ENCODE assay signal across 8 mouse cellular contexts in genomic region chr6:126405736-126406135, GRCm38 (mm10).
A peak's percentile ranks its signal among the peaks of the same experiment; 100 is the strongest.
DNase-seq lines count a peak whose midpoint lies in the region; ATAC-seq and TF ChIP-seq lines count a peak whose summit lies in the region.

No protein-coding gene starts in this region.

- H3K9me3 ChIP-seq in forebrain, embryonic 11.5 days (ENCODE audit: control insufficient read depth, low read length), result no peaks in the 10 kb centered on the region
- H3K9me3 ChIP-seq in forebrain, embryonic 16.5 days (ENCODE audit: control insufficient read depth, low read length), result no peaks in the 10 kb centered on the region

- H3K9ac ChIP-seq in forebrain, embryonic 11.5 days (ENCODE audit: low read length), result no peak overlapping the region
- no peak overlapping the region for H3K9ac ChIP-seq in forebrain, embryonic 16.5 days (replicated peaks; ENCODE audit: low read depth, low read length)

- no peak overlapping the region for H3K4me2 ChIP-seq in forebrain, embryonic 11.5 days (ENCODE audit: low read depth, low read length, severe bottlenecking)
- H3K4me2 ChIP-seq in forebrain, embryonic 16.5 days (ENCODE audit: low read length), result no peak overlapping the region

- H3K36me3 ChIP-seq in forebrain, embryonic 11.5 days (ENCODE audit: control insufficient read depth, insufficient read depth, low read length), result no peaks in the 10 kb centered on the region
- H3K36me3 ChIP-seq in forebrain, embryonic 16.5 days (ENCODE audit: control insufficient read depth, insufficient read depth), result no peaks in the 10 kb centered on the region

- no peaks in the 10 kb centered on the region for H3K27me3 ChIP-seq in forebrain, embryonic 11.5 days (ENCODE audit: control insufficient read depth, insufficient read depth, low read length)
- no peaks in the 10 kb centered on the region for H3K27me3 ChIP-seq in forebrain, embryonic 16.5 days (replicated peaks; ENCODE audit: control insufficient read depth, insufficient read depth, low read length)

- no peak overlapping the region for H3K27ac ChIP-seq in forebrain, embryonic 11.5 days (ENCODE audit: low read depth, low read length)
- H3K27ac ChIP-seq in forebrain, embryonic 16.5 days (ENCODE audit: low read length), result no peak overlapping the region
- no peak overlapping the region for H3K27ac ChIP-seq in left cerebral cortex, adult 2 months

- intact Hi-C loops in left cerebral cortex, adult 2 months (cut with DNase I), result loop anchor here (5.0 kb wide), 2 partner anchors 253 to 783 kb away; no protein-coding TSS in a partner anchor
- intact Hi-C loops in heart, postnatal 36 days (cut with DNase I), result loop anchor here (1.0 to 10.0 kb wide), 6 partner anchors 15 to 781 kb away; partner anchors contain the start of gene Ntf3

- H3K4me1 ChIP-seq in forebrain, embryonic 11.5 days (replicated peaks; ENCODE audit: control insufficient read depth, insufficient read depth, low read length), result no peaks in the 10 kb centered on the region
- no peaks in the 10 kb centered on the region for H3K4me1 ChIP-seq in forebrain, embryonic 16.5 days (replicated peaks; ENCODE audit: control insufficient read depth, insufficient read depth, low read length)

- TF ChIP-seq CTCF in left cerebral cortex, adult 2 months (IDR thresholded peaks at IDR 0.05), result peak; percentile 64

- WGBS in forebrain, embryonic 11.5 days, result 39% methylated on average over 3 of the region's 3 CpGs
- 38% methylated on average over 3 of the region's 3 CpGs for WGBS in forebrain, embryonic 16.5 days

- no peak overlapping the region for H3K4me3 ChIP-seq in forebrain, embryonic 11.5 days (ENCODE audit: low read depth, low read length)
- no peak overlapping the region for H3K4me3 ChIP-seq in forebrain, embryonic 16.5 days (replicated peaks; ENCODE audit: low read length)
- no peak overlapping the region for H3K4me3 ChIP-seq in left cerebral cortex, adult 2 months

- ATAC-seq in forebrain, embryonic 11.5 days (replicated peaks; ENCODE audit: low FRiP score), result no peak
- no peak for ATAC-seq in forebrain, embryonic 16.5 days

- DNase-seq in forebrain, embryonic 11.5 days (ENCODE audit: low spot score), result peak; percentile 53
- DNase-seq in left cerebral cortex, adult 2 months (ENCODE audit: extremely low spot score in 1 of 2, low spot score in 2 of 2), result peak; percentile 25 to 33
- DNase-seq in left cerebral cortex, adult 11 months (ENCODE audit: low spot score), result no peak
- peak; percentile 11 for DNase-seq in adrenal gland, postnatal 25 days
- DNase-seq in heart, postnatal 36 days, result peak; percentile 33 to 55
- no peak for DNase-seq in spleen, adult 18-20 months
- DNase-seq in spleen, postnatal 4 days (ENCODE audit: low spot score in 2 of 2), result no peak

Comparison
In these comparisons a context has a peak if more than half of its experiments do, and no peak if none do; other contexts are left out.
1. DNase-seq: peak in forebrain, embryonic 11.5 days (single experiment), left cerebral cortex, adult 2 months (2 of 2), adrenal gland, postnatal 25 days (single experiment) and heart, postnatal 36 days (2 of 2); none in left cerebral cortex, adult 11 months (single experiment), spleen, adult 18-20 months (0 of 2) and spleen, postnatal 4 days (0 of 2).